Mouse (Mus musculus) liver (tissue): Measurements from ENCODE around the gene Tnf.
"Not testable (repeated sequence)": the region's sequence is repeated elsewhere in the genome, so short reads cannot be mapped to it uniquely, and the experiment has no call there.

Experiments
- DNase-seq: peaks from one replicate; pipeline ENCODE4 v3.0.0-alpha.2; 2020; ENCODE audit warnings: mixed read lengths

The Tnf gene

DNA sequence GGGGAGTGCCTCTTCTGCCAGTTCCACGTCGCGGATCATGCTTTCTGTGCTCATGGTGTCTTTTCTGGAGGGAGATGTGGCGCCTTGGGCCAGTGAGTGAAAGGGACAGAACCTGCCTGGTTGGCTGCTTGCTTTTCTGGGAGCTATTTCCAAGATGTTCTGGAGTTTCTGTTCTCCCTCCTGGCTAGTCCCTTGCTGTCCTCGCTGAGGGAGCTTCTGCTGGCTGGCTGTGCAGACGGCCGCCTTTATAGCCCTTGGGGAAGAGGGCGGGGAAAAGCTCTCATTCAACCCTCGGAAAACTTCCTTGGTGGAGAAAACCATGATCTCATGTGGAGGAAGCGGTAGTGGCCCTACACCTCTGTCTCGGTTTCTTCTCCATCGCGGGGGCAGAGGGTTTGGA, at the start of gene Tnf:
Gene Tnf (minus strand): TSS at position 221 of the 400 bp plus-strand sequence.
- DNase-seq: peak; percentile 46

DNA sequence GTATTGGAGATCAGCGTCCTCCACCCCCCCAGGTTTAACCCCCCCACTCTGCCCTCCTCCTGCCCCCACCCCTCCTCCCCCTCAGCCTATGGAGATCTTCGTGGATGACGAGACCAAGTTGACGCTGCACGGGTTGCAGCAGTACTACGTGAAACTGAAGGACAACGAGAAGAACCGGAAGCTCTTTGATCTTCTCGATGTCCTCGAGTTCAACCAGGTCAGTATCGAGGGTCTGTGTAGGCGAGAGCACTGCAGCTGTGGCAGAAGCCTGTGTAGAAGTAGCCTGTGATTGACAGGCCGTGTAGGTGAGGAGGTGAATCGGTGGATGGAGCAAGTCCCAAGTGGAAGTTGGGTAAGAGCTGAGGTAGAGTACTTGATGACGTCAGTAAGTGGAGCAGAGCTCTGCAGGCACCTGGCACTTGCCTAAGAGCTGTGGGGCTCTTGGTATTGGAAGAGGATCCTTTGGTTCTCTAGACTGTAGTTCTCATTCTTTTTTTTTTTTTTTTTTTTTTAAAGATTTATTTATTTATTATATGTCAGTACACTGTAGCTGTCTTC, 49.4 kb upstream of the Tnf start:
- DNase-seq: no peak

DNA sequence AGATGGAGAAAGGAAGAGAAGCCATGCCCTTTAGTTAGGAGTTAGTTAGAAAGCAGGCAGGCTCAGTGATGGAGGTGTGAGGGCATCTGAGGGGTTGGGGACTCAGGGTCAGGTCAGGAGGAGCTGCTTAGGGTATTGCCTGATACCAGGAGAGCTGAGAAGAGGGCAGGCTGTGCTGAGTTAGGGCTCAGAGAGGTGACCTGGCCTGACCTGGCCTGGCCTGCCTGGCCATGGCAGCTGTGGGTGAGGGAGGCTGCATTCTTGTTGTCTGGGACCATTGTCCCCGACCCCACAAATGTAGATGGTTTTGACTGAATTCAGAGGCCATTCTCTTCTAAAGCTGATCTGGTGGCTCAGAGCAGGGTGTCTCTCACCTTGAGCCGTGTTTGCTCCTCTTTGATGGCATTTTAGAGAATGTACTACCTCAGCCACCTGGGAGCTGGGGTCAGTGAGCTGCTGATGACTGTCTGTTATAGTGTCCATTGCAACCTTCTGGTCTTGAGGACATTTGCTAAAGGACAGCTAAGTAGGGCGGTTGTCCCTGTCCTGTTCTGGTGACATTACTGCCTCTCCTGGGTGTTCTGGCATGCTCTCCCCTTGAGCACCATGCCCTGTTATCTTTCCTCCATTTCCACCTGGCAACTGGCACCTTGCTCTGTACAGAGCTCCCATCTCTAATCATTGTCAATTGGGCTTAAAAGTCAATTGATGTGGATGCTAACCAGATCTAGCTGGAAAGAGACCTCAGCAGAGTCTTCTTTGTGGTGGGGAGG, 48.7 kb upstream of the Tnf start:
- no peak for DNase-seq

DNA sequence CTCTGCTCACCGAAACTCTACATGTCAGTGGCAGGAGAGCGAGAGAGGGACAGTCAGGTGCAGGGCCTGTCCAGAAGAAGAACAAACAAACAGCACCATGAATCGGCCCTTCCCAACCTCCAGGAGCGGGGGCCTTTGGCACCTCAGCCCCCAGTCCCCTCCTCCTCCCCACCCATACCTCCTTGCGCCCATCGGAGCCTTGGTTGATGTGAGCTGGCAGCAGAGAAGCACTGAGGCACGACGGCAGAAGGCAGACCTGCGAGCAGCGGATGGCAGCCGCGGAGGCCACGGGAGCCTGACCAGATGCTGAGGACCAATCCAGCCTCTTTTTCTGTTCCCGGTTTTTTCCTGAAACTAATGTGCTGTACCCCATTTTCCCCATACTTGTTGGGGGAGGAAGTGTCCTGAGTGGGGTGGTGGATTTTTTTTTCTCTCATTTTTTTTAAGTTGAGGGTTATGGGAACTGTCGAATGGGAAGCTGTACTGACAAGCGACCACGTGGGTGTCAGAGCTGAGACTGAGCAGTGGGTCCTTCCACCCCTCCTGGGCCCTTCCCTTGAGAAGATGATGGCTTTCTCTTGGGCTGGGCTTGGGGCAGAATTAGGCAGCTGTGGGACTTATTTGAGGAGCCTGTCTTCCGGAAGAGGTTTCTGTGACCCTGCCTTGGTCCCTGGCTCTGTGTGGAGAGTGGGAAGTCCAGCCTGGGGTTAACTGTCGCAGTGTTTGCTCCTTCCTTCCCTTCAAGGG, 47.8 kb upstream of the Tnf start:
- DNase-seq: no peak

DNA sequence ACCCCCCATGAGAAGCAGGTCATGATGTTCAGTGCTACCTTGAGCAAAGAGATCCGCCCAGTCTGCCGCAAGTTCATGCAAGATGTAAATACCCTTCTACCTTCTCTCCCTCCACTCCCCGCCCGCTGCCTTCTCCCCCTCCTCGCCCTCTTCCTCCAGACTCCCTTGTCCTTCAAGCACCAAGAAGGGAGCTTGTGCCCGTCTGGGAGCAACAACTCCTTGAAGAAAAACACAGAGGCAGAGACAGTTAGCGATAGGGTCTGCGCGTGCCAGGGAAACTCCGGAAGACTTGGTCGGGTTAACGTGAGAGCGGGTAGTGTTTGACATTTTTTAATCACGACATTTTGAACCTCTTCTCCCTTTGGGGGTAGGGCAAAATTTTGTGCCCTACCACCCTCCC, 47.2 kb upstream of the Tnf start:
- no peak for DNase-seq

DNA sequence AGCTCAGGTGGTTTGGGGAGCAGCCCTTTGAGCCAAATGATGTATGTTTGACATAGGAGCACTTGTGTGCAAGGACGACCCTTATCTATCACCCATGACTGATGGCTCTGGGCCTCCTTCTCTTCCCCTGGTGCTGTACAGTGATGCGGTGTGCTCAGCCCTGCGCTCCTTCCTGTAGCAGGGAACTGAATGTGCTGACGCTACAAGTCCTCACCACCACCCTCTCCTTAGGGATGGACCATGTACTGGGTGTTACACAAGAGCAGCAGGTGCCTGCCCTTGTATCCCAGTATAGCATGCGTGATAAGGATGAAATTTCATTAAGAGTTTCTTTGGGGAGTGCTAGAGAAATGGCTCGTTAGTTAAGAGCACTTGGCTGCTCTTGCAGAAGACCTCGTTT, 45.3 kb upstream of the Tnf start:
- no peak for DNase-seq

DNA sequence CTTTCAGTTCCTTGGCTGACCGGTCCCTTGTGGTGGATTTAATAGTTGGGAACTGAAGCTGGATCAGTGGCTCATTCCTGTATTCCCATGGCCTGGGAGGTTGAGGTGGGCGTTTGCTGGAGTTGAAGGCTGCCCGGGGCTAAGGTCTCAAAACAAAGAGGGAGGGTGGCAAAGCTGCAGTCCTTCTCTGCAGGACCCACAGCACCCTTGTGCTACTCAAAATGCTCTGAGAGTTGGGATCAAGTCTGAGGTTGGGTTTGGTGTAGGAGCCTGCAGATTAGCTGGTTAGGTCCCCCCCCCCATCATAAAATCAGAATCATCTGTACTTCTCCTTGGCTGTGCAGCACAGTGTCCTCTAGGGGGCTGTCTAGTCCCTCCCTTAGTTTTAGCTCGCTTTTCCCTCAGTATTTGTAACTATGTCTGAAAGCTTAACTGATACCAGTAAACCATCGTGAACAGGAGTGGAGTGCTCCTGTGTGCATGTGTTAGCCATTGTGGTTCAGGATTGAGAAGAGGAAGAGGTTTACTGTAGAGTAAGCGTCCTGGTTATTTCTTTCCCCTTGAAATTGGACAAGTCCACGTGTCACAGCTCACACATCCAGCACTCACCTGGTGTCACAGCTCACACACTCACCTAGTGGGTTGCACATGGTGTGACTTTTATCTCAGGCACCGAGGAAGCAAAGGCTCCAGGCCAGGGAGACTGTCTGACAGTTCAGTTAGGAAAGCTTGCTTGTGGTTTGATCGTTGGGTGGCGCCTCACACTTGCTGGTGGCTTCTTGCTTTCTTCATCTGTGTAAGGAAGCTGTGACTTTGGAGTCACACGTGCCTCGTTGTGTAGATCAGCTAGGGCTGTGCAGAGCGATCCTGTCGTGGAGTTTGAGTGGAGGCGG, 44.2 kb upstream of the Tnf start:
- DNase-seq: no peak

DNA sequence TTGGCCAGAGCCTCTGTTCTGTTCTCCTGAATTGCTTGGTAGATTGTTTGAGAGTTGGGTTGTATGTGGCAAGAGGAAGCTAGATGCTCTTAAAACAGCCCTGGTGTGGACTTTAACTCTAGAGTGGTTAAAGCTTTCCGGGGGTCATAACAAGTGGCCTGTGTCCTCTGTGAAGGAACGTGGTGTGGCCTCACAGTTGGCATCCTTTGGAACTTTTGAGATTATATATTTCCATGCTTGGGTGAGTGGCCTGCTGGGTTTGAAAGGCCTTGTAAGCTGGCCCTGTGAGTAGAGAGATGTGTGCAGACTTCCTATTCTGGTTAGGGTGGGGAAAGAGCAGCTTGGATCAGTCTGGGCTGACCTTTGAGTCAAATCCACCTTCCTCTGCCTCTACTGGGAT, 43.2 kb upstream of the Tnf start:
- DNase-seq: no peak

DNA sequence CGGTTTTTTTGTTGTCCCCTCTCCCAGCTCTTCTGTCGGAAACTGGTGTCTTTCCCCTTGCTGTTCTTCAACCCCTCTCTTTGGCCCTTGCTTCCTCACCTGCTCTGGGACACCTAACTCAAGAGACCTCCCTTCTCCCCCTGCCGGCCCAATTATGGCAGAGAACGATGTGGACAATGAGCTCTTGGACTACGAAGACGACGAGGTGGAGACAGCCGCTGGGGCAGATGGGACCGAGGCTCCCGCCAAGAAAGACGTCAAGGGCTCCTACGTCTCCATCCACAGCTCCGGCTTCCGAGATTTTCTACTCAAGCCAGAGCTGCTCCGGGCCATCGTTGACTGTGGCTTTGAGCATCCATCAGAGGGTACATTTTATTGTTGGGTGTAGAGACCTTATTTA, 41.3 kb upstream of the Tnf start:
- DNase-seq: peak; percentile 54

DNA sequence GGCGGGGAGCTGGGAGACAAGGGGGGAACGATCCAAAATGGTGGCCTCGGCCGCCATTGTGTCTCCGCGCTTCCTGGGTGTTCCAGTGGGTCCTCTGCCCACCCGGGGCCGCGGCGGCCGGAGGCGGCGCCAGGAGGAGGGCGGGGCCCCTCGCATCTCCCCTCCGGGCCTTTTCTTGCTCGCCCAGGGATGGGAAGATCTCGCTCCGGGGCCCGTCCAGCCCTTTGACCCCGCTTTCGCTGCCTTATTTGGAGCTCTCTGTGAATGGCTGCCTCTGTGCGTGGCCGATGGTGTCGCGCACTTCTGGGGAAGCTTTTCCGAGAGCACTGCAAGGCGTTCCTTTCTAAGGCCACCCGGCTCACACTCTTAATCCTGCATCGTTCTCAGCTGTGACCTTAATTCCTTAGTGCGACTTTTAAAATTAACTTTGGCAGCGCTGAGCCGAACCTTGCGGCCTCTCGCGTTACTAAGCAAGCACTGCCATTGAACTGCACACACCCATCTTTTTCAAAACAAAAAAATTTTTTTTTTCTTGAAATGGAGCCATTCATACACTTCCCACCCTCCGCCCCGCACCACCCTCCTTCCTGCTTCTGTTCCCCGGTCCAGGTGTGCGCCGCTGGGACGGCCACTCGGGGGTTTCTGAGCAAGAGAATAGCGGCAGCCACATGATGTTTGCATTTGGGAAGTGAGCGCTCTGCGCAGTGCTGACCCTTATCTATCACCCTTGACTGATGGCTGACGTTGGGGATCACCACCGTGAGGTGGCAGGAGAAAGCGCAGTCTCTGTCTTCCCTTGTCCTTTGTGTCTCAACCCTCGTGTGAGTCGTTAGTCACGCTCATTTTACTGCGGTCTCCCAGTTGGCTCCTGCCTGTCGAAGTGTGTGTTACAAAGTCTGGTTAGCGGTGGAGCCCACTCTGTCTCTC, 40.5 kb upstream of the Tnf start:
- peak; percentile 78 for DNase-seq

DNA sequence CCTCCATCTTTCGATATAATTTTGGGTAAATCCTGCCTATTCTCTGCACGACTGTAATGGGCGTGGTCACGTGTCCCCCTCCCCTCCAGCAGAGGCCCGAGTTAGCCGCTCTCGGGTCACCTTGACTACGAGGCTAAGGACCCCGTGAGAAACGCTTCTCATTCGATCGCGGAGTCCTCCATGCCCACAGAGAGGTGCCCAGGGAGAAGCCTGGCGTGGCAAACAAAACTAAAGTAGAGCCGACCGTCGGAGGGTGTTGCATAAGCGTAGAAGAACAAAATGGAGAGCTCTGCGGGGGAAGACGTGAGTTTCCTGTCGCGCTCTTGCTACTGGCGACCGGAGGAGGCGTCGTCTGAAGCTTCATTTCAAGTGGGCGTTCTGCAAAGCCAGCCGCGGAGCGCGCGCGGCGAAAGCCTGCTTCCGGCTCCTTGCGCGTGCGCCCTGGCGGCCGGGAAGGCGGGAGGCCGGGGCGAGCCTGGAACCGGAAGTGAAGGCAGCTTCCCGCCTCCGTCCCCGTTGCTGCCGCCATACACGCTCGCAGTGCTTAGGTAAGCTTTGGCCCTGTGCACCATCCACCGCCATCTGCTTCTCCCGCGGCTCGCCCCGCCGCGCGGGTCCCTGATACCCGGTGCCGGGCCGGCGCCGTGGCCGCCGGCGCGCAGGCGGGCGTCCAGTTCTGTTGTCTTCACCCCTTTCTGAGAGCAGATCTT, 39.7 kb upstream of the Tnf start, which contains the start of gene Ddx39b:
Gene Ddx39b (plus strand): TSS at position 442 of the 710 bp plus-strand sequence.
- DNase-seq: peak; percentile 95

DNA sequence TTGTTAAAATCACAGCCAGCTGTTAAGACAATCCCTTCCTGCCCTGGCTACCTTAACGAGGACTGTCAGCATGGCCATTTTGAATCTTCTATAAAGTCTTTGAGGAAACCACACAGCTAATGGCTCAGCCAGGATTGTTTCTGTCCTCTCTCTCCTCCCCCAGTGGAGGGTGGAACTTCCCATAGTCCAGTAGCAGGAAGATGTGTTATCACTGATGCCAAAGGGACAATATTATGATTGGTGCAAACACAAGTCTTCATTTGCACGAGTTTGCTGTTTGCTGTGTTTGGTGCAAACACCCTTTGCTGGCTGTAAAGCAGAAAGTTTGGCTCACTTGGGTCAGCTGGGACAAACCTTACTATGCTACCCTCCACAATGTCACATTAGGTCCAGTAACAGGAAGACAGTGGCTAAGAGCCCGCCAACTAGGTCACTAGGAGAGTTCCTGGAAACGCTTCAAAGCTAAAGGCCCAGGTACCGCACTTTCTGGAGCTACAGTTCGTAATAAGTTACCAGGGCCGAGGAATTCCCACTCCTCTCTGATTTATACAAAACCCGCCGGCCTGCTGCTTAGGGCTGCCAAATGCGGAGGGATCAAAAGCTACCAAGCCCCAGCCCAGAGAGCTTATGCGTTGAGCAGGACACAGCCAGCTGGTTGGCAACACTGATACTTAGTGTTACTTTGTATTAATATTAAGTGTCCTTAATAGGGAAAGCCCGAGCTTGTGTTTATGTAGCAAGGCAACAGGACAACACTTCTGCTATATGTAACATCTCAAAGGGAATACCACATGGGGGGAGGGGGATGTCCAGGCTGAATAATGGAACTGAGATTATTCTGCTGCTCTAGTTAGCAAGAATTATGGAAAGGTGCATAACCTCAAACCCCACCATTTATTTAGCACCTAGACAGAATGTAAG, 38.8 kb upstream of the Tnf start:
- DNase-seq: no peak

DNA sequence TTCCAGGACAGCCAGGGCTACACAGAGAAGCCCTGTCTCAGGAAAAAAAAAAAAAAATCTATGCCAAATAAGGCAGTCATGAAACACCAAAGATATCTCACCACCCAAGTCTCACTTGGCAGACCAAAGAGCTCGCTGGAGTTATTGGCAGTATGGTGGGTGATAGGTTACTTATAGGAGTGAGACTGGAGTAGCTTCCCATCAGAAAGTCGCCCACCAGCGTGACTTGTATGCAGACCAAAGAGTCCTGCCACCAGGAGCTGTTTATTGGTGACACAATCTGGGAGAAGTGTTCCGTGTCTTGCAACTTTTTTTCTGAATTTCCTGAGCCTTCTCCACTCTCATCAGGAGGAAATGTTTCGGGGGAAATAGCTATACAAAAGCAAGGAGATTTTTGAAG, 37.9 kb upstream of the Tnf start:
- no peak for DNase-seq

DNA sequence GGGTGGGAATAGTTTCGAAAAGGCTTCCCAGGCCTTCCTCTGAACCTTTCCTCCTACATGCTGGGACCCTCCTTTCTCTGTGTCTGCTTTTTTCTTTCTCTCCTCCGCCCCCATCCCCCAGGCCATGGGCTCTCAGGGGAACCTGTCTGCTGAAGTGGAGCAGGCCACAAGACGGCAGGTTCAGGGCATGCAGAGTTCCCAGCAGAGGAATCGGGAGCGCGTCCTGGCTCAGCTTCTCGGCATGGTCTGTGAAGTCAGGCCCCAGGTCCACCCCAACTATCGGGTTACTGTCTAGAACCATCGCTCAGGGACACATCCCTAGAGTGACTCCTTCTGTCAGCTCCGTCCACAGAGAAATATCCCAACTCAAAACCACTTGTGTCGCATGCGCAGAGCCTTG, 35.7 kb upstream of the Tnf start:
- DNase-seq: no peak

DNA sequence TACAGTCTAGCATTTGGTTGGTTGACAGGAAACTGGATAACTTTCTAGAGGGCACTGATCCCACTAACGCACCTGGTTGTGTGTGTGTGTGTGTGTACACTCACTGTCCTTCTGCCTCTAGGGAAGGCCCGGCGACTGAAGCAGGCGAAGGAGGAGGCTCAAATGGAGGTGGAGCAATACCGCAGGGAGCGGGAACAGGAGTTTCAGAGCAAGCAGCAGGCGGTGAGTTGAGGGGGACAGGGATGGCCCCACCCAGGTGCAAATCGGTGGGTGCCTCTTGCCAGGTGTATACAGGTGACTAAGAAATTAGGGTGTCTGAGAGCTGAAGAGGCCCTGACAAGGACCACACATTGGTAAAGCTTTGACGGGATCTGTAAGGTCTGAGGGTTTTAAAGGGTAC, 35.2 kb upstream of the Tnf start:
- DNase-seq: no peak

DNA sequence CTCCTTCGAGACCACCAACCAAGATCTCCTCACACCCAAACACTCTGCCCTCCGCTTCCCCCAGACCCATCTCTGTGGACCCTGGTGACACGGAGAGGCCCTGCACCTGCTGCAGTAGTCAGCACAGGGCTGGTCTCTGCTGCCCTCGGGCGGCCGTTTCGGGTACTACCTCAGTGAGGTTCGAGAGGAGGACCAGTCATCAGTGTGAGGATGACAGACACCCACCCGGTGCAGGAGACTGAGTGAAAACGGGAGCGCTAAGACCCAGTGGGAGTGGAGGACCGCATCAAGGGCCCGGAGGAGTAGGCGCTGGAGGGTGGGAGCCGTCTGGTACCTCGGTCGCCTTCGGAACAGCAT, 34.6 kb upstream of the Tnf start:
- DNase-seq: peak; percentile 96

DNA sequence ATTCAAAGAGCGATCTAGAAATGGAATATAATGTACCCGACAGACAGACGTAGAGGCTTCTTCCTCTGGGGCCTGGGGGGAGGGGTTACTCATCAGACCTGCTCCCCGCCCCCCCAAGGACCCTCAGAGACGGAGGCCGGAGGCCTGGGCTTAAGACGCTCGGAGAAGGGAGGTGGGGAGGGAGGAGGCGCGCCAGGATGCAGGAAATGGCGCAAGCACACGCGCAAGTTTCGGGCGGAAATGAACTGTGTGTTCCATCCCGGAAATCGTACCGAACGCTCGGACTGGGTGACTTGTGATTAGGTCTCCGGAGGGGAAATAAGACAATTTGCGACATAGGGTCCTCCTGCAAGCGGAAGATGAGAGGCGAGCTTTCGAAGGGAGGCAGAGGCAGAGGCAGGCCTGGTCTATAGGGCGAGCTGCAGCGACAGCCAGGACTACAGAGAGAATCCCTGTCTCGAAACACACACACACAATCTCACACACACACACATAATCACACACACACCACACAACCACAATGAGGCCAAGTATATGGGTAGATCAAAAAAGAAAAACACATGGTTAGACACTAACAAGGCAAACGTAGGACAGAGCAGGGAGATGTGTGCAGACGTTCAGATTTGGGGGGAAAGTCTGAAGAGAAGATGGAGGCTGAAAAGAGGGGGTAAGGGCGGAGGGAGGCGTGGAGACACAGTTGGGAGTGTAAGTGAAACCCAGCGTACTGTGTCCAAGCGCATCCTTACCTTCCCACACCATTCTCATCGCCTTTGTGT, 34.0 kb upstream of the Tnf start, which contains the start of gene Nfkbil1:
Gene Nfkbil1 (minus strand): TSS at position 179 of the 776 bp plus-strand sequence.
- DNase-seq: peak; percentile 89

DNA sequence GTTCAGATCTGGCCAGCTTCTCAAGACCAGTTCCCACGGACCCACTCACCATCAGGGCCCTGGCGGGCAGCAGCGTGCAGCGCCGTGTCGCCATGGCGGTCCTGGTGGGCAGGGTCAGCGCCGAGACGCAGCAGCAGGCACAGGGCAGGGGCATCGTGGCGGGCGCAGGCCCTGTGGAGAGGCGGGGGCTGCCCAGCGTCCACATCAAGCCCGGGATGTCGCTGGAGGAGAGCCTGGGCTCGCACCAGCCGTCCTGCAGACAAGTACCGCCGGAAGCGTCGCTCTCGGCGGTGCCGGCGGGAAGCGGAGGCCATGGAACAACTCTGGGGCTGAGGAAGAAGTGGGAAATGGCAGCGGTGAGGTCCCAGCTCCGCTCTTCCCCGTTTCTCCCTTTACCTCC, 33.1 kb upstream of the Tnf start:
- peak; percentile 49 for DNase-seq

DNA sequence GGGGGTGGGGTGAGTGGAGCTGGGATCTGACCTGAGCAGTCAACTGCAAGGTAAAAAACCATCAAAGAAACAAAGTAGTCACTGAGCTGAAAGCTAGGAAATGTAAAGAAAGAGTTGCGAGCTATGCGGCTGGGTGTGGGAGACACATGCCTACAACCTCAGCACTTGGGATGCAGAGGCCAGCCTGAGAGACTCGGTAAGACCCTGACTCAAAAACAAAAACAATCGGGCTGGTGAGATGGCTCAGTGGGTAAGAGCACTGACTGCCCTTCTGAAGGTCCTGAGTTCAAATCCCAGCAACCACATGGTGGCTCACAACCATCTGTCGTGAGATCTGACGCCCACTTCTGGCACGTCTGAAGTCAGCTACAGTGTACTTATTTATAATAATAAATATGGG, 32.3 kb upstream of the Tnf start:
- not testable (repeated sequence) for DNase-seq
